Mouse (Mus musculus) spleen, adult 2 months (tissue): ENCODE measurements around the gene Bend5.

Experiments
- CTCF ChIP-seq: fragments of 200-500 bp; IDR thresholded peaks from 2 replicates; pipeline ENCODE4 v1.5.1; 2011; ENCODE audit warnings: mild to moderate bottlenecking, inconsistent platforms; ENCODE audit not compliant: insufficient read depth, insufficient read length, insufficient replicate concordance; ENCODE audit errors: extremely low read depth
- POLR2A ChIP-seq: fragments of 200-500 bp; IDR thresholded peaks from 2 replicates; pipeline ENCODE4 v1.6.1; 2011; ENCODE audit warnings: low read depth, low read length, inconsistent platforms

DNA sequence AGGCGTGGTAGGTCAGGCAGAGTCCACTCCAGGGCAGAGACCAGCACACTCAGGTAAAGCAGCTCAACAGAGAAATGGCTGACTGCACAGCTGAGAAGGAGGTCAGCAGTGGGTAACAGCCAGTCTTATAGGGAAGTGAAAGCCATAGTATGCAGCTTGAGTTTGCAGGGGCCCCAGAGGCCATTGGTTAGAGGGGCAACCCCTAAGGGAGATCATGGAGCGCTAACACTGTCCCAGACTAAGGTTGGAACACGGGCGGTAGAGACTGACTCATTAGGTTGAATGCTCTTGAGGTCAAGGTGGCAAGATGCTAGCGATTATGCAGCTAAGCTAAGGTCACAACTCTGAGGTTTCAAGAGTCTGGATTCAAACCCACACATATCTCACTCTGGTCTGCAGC is 40.8 kb downstream of the Bend5 start:
- TF ChIP-seq CTCF, result no peak
- no peak for TF ChIP-seq POLR2A
